Mouse (Mus musculus): ENCODE results near the gene Fmn2. TPM values are rescaled to one million over a fixed set of nuclear protein-coding genes. Genes with fewer than 3 reads are reported as not detected.

Fmn2 gene
- polyA plus RNA-seq, 1 experiment from 2014 or later: not detected

DNA sequence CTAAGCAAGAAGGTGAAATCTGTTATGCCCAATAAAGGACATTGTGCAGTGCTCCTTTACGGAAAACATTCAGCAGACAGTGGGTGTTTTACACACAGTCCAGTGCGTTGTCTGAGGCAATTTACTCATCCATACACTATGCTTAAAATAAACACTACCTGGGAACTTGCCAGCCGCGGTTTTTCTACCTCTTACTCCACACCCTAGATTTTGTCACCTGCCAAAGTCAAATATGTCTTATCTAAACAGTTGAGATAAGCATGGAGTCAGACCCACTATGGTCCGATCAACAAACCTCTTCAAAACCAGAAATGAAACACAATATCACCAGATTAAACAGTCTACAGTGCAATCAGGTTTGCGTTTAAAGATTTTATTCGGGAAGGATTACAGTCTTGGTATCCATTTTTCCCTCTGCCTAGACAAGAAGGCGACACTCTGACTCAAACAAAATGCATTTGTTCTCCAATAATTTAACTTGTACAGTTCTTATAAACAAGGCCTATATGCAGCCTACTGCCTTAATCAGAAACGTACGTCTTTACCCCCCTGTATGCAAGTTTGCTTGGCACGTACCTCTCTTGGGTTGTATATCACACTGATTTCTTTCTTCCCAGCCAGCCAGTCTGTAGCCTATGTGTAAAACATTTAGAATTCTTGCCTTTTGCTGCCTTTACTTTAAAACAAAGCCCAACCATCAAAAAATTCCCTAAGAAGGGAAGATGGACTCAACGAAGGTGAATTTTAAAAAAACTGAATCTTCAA lies 158.0 kb downstream of the Fmn2 start:
- DNase-seq (ENCODE audit: low read depth, low spot score): no peak
- ChIA-PET POLR2A (no interaction called here), CTCF (no interaction called here)
- no peaks in the 10 kb centered on the region for H3K27me3 ChIP-seq
- in situ Hi-C loops (cut with MboI; ENCODE audit: low pct_unique_long_range_greater_than_20kb): no loop called here
- ATAC-seq: no peak
- TF ChIP-seq CTCF (IDR thresholded peaks at IDR 0.05): no peak

DNA sequence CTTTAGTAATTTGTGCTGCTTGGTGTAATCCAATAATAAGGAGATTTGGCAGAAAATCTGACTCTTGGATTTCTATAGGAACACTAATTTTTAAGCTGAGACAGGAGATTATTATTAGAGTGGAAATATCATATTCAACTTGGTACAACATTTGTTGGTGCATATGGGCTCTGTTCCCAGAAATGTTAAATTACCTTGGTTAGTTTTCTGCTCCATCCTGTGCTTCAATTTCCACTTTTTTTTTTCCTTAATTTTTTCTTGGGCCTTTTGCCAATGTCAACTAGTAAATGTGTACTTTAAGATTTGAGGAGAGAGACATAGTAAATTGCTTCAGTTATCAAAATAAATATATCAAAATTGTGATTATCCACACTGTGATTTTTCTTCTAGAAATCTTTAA lies 163.5 kb downstream of the Fmn2 start:
- in situ Hi-C loops (cut with MboI; ENCODE audit: low pct_unique_long_range_greater_than_20kb): no loop called here
- no peaks in the 10 kb centered on the region for H3K27me3 ChIP-seq
- ATAC-seq: no peak
- POLR2A ChIA-PET: no interaction called here
- no peak for TF ChIP-seq CTCF (IDR thresholded peaks at IDR 0.05)
- CTCF ChIA-PET: interaction anchor here (1.2 kb wide), 1 partner anchor 16 kb away, joined by 3 read pairs; no protein-coding TSS in a partner anchor
- DNase-seq (ENCODE audit: low read depth, low spot score): no peak

DNA sequence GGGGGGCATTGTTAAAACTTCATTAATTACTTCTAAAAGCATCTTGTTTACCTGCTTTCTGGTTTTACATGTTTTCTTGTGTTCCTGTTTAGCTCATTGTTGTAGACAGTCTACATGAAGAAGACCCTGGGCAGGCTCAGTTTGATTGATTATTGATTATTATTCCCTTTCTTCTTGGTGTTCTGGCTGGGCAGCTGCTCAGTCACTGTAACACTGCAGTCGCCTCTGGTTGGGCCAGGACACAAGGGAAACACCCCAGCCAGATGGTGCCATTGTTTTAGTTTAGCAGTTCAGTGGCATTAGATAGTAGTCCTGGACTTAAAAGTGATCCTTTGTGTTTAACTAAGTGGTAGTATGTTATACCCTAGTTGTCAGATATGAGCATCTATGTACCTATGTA lies 167.5 kb downstream of the Fmn2 start:
- no peak for DNase-seq (ENCODE audit: low read depth, low spot score)
- ChIA-PET CTCF (no interaction called here), POLR2A (no interaction called here)
- in situ Hi-C loops (cut with MboI; ENCODE audit: low pct_unique_long_range_greater_than_20kb): no loop called here
- no peak for ATAC-seq
- TF ChIP-seq CTCF (IDR thresholded peaks at IDR 0.05): no peak
- H3K27me3 ChIP-seq: no peaks in the 10 kb centered on the region

DNA sequence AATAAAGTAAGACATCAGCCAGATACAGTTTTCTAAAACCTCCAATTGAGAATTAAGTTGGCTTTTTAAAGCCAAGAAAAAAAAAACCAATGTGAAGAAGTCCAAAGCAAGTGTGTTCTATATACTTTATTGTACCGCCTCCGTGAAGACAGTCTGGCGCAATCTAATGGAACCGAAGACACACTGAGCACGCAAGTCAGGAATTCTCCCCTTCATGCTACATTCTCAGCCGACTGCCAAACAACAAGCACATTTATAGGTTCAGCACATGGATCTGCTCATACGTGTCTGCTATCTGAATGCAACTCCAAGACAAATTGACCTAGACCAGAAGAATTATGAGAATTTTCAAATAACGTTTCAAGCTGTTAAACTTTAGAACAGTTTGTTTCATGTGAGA lies 169.2 kb downstream of the Fmn2 start:
- in situ Hi-C loops (cut with MboI; ENCODE audit: low pct_unique_long_range_greater_than_20kb): no loop called here
- TF ChIP-seq CTCF (IDR thresholded peaks at IDR 0.05): no peak
- ATAC-seq: no peak
- H3K27me3 ChIP-seq: no peaks in the 10 kb centered on the region
- DNase-seq (ENCODE audit: low read depth, low spot score): no peak
- POLR2A ChIA-PET: no interaction called here
- CTCF ChIA-PET: no interaction called here

DNA sequence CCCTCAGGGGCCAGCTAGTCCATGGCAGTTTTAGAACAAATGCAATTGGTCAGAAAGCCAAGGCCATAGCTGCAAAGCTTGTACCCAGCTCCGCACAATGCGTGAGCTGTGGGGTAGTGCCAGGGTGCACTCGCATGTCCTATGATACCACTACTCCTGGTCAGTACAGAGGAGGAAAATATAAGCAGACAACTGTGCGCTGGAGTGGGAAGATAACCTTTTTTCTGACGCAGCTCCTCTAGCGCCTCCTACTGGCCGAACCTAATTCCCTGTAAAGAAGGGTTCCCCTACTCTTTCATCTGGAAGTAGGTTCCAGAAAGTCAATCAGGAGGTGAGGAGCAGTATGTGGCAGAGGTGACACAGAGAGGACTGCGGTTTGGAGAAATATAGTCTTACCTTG lies 173.0 kb downstream of the Fmn2 start:
- ChIA-PET CTCF (interaction anchor here (0.7 kb wide), 1 partner anchor 123 kb away, joined by 3 read pairs; no protein-coding TSS in a partner anchor), POLR2A (no interaction called here)
- in situ Hi-C loops (cut with MboI; ENCODE audit: low pct_unique_long_range_greater_than_20kb): no loop called here
- TF ChIP-seq CTCF (IDR thresholded peaks at IDR 0.05): peak; percentile 11
- H3K27me3 ChIP-seq: no peaks in the 10 kb centered on the region
- ATAC-seq (no peak), DNase-seq (ENCODE audit: low read depth, low spot score) (no peak)

DNA sequence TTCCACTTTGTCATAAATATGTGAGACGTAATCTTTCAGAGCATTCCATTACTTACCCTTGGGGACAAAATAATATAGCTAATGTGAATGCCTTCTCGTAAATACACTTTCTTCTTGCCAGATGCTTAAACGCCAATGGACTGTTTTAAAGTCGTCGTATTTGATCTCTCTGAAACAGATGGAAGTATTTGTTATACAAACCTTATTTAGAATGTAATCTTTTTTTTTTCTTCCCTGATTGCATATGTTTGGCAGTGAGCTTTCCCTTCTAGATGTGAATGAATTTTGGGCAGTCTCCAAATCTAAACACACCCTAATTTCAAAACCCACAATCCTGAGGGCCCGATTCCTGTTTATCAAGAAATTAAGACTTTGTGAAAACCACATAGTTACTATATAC lies 173.7 kb downstream of the Fmn2 start:
- POLR2A ChIA-PET: no interaction called here
- no peak for ATAC-seq

DNA sequence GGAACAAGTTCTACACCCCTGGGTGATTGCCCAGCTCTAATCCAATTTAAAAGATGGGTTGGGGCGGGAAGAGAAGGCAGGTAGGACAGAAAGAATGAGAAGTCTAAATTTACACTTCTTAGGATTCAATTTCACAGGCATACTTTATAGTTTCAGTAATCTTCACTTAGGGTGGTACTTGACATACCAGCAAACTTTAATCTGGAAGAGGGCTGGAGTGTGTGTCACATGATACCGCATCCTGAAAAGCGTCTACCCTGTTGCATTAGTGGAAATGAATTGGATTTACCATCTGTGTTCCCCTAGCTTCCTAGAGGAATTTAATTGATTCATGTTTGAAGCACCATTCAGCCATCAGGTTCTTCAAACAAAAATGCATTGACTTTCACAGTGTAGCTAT lies 174.6 kb downstream of the Fmn2 start:
- CTCF ChIA-PET: no interaction called here
- no peak for DNase-seq (ENCODE audit: low read depth, low spot score)
- no peak for TF ChIP-seq CTCF (IDR thresholded peaks at IDR 0.05)
- no peaks in the 10 kb centered on the region for H3K27me3 ChIP-seq
- POLR2A ChIA-PET: no interaction called here
- in situ Hi-C loops (cut with MboI; ENCODE audit: low pct_unique_long_range_greater_than_20kb): no loop called here
- ATAC-seq: no peak

More for the DNA sequence above, 173.7 kb downstream of the Fmn2 start:
- in situ Hi-C loops (cut with MboI; ENCODE audit: low pct_unique_long_range_greater_than_20kb): no loop called here
- CTCF ChIA-PET: no interaction called here
- no peak for TF ChIP-seq CTCF (IDR thresholded peaks at IDR 0.05)
- H3K27me3 ChIP-seq: no peaks in the 10 kb centered on the region
- DNase-seq (ENCODE audit: low read depth, low spot score): no peak

DNA sequence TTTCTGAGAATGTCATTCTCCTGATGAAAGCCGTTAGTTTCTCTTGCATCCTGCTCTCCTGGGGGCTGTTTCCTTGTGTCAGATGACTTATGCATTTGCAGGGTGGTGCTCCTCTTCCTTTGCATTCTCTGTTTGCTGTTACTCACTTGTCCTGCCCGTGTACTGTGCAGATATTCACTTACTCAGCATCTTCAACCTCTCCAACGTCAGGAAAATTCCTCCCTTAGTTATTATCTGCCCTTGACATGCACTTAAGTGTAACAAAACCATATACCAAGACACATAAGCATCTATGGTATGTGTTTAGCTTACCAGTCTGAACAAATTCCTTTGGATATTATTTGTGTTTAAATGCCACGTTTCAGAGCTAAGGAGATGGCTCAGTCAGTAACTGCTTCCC lies 175.6 kb downstream of the Fmn2 start:
- H3K27me3 ChIP-seq: no peaks in the 10 kb centered on the region
- POLR2A ChIA-PET: no interaction called here
- in situ Hi-C loops (cut with MboI; ENCODE audit: low pct_unique_long_range_greater_than_20kb): no loop called here
- no peak for TF ChIP-seq CTCF (IDR thresholded peaks at IDR 0.05)
- no peak for DNase-seq (ENCODE audit: low read depth, low spot score)
- no peak for ATAC-seq
- CTCF ChIA-PET: no interaction called here

DNA sequence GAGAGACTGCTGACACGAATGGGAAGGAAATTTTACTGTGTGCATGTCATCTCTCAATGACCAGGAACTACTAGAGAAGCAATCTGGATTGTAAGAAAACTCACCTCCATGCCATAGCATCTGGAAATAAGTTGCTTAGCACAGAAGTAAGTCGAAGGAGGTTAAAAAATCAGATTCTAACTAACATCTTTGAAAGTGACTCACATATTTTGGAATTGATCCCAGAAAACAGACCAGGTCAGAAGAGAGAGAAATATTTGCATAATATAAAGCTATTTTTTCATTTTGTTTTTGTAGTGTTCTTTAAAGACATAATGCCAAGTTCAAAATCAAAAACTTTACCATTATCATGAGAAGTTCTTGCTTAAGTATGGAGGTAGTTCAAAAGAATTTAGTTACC lies 187.7 kb downstream of the Fmn2 start:
- POLR2A ChIA-PET: no interaction called here
- TF ChIP-seq CTCF (IDR thresholded peaks at IDR 0.05): no peak
- in situ Hi-C loops (cut with MboI; ENCODE audit: low pct_unique_long_range_greater_than_20kb): no loop called here
- CTCF ChIA-PET: no interaction called here
- DNase-seq (ENCODE audit: low read depth, low spot score) (no peak), ATAC-seq (no peak)
- no peaks in the 10 kb centered on the region for H3K27me3 ChIP-seq

DNA sequence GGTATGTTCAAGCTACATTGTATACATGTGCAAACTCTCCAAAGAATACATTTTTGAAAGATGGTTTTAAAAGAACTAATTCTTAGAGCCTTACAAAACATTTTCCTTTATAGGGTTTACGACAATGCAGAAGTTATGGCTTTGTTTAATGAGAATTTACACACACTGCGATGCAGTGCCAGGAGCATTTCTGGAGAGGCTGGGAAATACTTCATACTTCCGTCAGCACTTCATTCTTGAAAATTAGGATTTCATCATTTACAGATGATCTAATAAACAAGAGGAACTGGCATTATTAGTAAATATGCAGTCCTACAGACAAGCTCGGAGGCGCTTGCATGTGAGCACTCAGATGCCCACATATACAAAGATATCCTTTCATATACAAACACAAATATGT lies 199.2 kb downstream of the Fmn2 start:
- no peak for TF ChIP-seq CTCF (IDR thresholded peaks at IDR 0.05)
- no peaks in the 10 kb centered on the region for H3K27me3 ChIP-seq
- ATAC-seq (no peak), DNase-seq (ENCODE audit: low read depth, low spot score) (no peak)
- in situ Hi-C loops (cut with MboI; ENCODE audit: low pct_unique_long_range_greater_than_20kb): no loop called here
- ChIA-PET CTCF (no interaction called here), POLR2A (no interaction called here)

DNA sequence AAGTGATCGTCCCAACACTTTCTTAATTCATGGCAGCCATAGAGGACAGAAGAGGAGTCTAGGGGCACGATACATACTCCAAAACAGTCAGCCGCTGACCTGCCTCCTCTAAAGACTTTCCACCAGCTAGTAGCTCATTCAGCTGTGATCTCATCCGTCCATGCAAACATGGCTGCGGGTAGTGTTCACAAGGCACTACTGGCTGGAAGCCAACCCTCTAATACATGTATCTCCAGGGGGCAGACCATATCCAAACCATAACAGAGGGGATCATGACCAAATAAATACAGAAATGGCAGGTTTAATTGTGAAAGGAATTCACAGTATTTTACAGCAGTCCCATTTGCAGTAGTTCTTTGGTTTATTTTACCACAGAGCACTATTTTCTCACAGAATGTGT lies 200.2 kb downstream of the Fmn2 start:
- in situ Hi-C loops (cut with MboI; ENCODE audit: low pct_unique_long_range_greater_than_20kb): no loop called here
- ChIA-PET POLR2A (no interaction called here), CTCF (no interaction called here)
- no peaks in the 10 kb centered on the region for H3K27me3 ChIP-seq
- ATAC-seq (no peak), DNase-seq (ENCODE audit: low read depth, low spot score) (no peak)
- TF ChIP-seq CTCF (IDR thresholded peaks at IDR 0.05): no peak

DNA sequence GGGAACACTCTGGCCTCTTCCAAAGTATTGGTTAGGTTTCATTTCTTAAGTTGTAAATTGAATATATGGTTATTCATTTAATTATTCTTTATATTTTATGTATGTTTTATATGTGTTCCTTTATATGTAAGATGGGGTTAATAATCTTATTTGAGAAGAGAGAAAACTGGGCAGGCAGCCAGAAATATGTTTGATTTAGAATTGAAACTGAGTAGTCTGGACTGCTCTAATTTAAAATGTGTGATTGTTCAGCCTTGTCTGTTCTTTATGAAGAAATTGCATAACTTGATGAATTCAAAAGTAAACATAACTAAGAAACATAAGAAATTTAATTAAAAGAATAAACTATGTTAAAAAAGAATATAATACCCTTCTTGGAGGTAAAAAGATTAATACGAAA lies 202.3 kb downstream of the Fmn2 start:
- in situ Hi-C loops (cut with MboI; ENCODE audit: low pct_unique_long_range_greater_than_20kb): no loop called here
- TF ChIP-seq CTCF (IDR thresholded peaks at IDR 0.05): no peak
- no peaks in the 10 kb centered on the region for H3K27me3 ChIP-seq
- ChIA-PET CTCF (no interaction called here), POLR2A (no interaction called here)
- DNase-seq (ENCODE audit: low read depth, low spot score): no peak
- ATAC-seq: no peak

Data from Patski (cell line).